Mouse (Mus musculus): ENCODE measurements around the gene Ptgdr.
"Not testable (repeated sequence)": the region's sequence is repeated elsewhere in the genome, so short reads cannot be mapped to it uniquely, and the experiment has no call there.

The Ptgdr gene

GRCm38 (mm10) chr14:44821177-44822057 is 37.8 kb downstream of the Ptgdr start:
- DNase-seq (ENCODE audit: inconsistent age in 2 of 2, low spot score in 1 of 2) = no peak

- DNase-seq (ENCODE audit: inconsistent age in 2 of 2, low spot score in 1 of 2) = not testable (repeated sequence)
Observed at GRCm38 (mm10) chr14:44813152-44813551, 46.0 kb downstream of the Ptgdr start.

All from adrenal gland, adult (tissue).